Mouse (Mus musculus): ENCODE measurements around the gene Slc25a17.

The Slc25a17 gene

DNA sequence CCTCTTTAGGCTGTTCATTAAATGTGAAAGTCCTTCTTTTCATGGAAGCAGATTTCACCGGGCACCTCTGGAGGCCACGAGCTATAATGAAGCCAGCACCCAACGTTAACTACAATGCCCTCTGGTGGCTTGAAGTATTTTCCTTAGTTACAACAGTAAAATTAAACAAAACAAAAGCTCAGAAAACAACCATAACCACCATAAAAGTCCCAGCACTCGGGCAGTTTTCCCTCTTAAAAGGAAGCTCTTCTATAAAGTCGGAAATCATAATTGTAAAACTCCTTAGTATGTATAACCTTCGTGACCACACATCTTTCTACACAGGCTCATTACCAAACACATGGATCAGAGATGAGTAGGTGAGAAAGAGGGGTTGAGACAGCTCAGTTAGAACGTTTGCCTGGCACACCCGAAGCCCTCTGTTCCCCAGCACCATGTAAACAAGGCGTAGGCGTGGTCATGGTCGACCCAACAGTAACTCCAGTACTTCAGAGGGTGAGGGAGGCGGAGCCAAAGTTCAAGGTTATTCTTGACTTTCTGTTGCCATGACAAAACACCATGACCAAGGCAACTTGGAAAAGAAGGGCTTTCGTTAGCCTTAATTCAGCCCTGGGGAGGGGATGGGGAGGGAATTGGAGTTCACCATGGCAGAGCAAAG is 58.3 kb downstream of the Slc25a17 start:
- in situ Hi-C loops (cut with MboI; ENCODE audit: low sequenced_read_pairs) = no loop called here

GRCm38 (mm10) chr15:81301193-81302070 is 59.2 kb downstream of the Slc25a17 start:
- in situ Hi-C loops (cut with MboI; ENCODE audit: low sequenced_read_pairs) = no loop called here

- in situ Hi-C loops (cut with MboI; ENCODE audit: low sequenced_read_pairs) = no loop called here
These were observed 60.0 kb downstream of the Slc25a17 start for GRCm38 (mm10) chr15:81300520-81301069.

GRCm38 (mm10) chr15:81299549-81299948 is 61.1 kb downstream of the Slc25a17 start:
- in situ Hi-C loops (cut with MboI; ENCODE audit: low sequenced_read_pairs) = no loop called here

- in situ Hi-C loops (cut with MboI; ENCODE audit: low sequenced_read_pairs) = no loop called here
These were observed 62.4 kb downstream of the Slc25a17 start for GRCm38 (mm10) chr15:81298213-81298612.

DNA sequence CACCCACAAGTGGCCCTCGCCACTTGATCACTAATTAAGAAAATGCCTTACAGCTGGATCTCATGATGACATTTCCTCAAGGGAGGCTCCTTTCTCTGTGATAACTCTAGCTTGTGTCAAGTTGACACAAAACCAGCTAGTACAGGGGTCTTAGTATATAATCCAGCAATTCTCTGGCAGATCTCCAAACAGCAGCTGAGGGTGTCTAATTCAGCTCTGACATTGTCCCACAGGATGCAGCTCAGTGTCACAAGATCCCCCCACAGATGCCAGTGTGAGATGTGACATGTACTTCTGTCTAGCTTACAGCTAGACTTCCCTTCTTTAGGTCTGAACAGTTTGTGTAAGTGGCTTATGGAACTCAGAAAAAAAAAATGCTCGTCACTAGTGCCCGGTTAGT is 63.1 kb downstream of the Slc25a17 start:
- in situ Hi-C loops (cut with MboI; ENCODE audit: low sequenced_read_pairs) = no loop called here

DNA sequence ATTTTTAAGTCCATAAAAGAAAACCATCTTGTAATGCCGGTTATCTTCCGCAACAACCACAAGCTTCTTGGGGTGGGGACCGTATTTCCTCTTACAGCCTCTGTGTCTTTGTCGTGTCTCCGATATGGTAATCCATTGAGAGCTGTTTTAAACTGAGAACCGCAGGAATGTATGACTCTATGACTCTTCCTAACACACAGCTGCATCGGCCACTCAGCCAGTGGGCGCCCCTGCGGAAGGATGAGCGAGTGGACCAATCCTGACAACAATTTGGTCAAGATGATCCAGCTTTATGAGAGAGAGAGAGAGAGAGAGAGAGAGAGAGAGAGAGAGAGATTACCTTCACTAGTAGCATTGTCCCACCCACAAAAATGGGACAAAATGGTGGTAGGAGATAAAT is 65.7 kb downstream of the Slc25a17 start:
- in situ Hi-C loops (cut with MboI; ENCODE audit: low sequenced_read_pairs) = no loop called here

DNA sequence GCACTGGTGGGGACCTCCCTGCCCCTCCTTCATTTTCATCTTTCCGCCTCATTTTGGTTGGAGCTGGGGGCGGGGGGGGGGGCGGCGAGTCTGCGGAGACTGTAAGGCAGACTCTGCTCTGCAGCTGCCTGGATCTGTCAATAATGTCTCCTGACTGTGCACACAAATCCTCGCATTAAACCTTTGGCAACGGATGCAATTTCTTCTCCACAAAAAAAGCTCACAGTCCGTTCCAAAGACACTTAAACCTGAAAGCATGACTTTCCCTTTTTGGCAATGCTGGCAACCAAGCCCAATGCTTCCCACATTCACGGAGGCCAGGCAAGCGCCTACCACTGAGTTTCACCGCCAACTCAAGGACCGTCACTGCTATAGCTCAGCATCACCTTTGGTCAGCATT is 66.2 kb downstream of the Slc25a17 start:
- in situ Hi-C loops (cut with MboI; ENCODE audit: low sequenced_read_pairs) = no loop called here

GRCm38 (mm10) chr15:81290747-81291146 is 69.9 kb downstream of the Slc25a17 start:
- in situ Hi-C loops (cut with MboI; ENCODE audit: low sequenced_read_pairs) = no loop called here

DNA sequence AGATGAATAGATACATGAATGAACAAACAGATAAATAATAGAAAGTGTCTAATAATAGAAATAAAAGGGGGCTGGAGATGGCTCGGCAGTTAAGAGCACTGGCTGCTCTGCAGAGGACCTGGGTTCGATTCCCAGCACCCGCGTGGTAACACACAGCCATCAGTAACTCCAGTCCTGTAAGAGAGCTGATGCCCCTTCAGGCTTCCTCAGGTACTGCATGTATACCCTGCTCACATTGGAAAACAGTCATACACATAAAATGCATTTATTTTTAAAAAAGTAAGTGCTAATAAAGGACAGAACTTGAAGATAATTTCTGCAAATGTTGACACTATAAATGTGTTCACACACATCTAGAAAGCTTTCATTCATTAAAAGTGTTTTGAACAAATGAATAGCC is 70.4 kb downstream of the Slc25a17 start:
- in situ Hi-C loops (cut with MboI; ENCODE audit: low sequenced_read_pairs) = no loop called here

- in situ Hi-C loops (cut with MboI; ENCODE audit: low sequenced_read_pairs) = no loop called here
These were observed 76.4 kb downstream of the Slc25a17 start for GRCm38 (mm10) chr15:81284121-81284734.

DNA sequence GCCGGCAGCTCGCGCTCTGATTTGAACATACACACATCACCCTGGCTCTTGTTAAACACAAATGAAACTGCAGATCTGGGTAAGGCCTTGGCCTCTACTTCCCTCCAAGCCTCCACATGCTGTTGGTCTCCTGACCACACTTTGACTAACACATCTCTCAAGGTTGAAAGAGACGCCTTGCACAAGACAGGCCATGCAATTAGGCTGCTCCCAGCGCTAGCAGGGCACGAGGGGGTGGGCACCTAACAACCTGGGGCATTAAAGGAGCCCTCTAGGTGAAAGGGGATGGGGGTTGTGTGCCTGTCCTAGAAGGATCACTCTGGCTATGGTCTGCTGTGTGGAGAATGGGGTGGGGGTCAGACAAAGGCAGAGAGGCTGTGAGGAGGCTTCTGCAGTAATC is 81.9 kb downstream of the Slc25a17 start:
- in situ Hi-C loops (cut with MboI; ENCODE audit: low sequenced_read_pairs) = no loop called here

DNA sequence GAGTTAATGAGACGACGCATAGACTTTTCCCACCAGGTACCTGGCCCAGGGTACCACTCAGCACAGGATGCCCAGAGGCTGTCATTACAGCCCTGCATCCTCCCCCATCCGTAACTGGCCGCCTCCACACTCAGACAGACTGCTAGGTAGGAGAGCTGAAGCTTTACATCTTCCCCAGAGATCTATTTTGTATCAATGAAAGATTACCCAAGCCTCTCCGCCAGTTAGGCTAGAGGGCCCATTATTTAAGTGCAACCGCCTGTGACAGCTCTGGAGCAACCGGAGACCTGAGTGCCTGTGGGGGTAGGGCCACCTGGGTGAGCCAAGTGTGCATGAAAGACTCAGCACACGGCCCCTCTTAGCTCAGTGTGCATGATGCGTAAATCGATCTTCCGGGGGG is 82.7 kb downstream of the Slc25a17 start:
- in situ Hi-C loops (cut with MboI; ENCODE audit: low sequenced_read_pairs) = no loop called here

- in situ Hi-C loops (cut with MboI; ENCODE audit: low sequenced_read_pairs) = no loop called here
These were observed 87.3 kb downstream of the Slc25a17 start for GRCm38 (mm10) chr15:81273361-81273760.

DNA sequence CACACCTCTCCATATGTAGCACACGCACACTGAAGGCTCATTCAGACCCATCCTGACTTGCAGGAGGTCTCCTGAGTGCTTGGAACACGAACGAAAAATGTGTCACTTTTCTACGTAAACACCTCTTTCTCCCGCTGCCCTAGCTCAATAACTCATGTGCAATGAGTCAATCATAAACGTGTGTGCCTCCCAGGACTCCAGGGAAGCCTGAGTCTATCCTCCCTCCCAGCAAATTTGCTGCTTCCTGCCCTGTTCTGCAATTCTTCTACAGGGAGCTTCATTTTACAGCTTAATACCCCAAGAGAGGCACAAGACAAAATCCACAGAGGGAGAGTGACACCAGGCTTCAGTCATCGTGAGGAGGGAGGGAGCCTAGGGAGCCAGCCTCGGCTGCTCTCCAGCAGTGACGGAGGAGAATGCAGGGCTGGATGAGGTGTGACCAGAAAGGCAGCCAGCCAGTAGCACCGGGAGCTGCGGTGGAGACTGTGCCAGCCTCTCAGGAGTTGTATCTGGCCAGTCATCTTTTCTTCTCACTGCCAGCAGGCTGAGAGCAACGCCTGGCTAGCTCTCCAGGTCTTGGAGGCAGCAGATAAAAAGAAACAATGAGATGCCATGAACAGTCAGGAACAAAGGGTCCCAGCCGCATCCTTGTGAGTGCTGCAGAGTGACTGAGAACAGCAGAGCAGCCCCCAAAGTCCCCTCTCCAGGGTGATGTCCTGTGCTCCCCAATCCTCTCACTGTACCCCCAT is 88.1 kb downstream of the Slc25a17 start:
- in situ Hi-C loops (cut with MboI; ENCODE audit: low sequenced_read_pairs) = no loop called here

Data from CH12F3 (cell line).